Mouse (Mus musculus) cortical plate, adult 2 months (tissue): ENCODE measurements around the gene Plekha8. TPM values are rescaled to one million over a fixed set of nuclear protein-coding genes. Genes with fewer than 3 reads are reported as not detected.

ENCODE experiments used
- H3K27ac ChIP-seq: fragments of 200-500 bp; 2 replicates; pipeline ENCODE4 v1.5.1; 2012; ENCODE audit warnings: low read length, control low read depth, inconsistent platforms; ENCODE audit not compliant: insufficient read depth
- H3K4me1 ChIP-seq: fragments of 200-500 bp; 2 replicates; pipeline ENCODE4 v1.6.1; 2011; ENCODE audit warnings: low read length; ENCODE audit not compliant: control insufficient read depth, insufficient read depth
- H3K4me3 ChIP-seq: fragments of 200-500 bp; 2 replicates; pipeline ENCODE4 v1.5.1; 2011; ENCODE audit warnings: mild to moderate bottlenecking, low read length, control low read depth; ENCODE audit not compliant: insufficient read depth
- CTCF ChIP-seq: fragments of 200-500 bp; IDR thresholded peaks from 2 replicates; pipeline ENCODE4 v1.5.1; 2011; ENCODE audit warnings: mild to moderate bottlenecking, control low read depth, low read length; ENCODE audit not compliant: insufficient read depth; ENCODE audit errors: extremely low read depth
- POLR2A ChIP-seq: fragments of 200-500 bp; IDR thresholded peaks from 2 replicates; pipeline ENCODE4 v1.6.1; 2011; ENCODE audit warnings: mild to moderate bottlenecking, low read length, control low read depth; ENCODE audit not compliant: insufficient read depth; ENCODE audit errors: extremely low read depth
- polyA plus RNA-seq: library from polyadenylated mRNA; depleted of rRNA; stranded (reverse); fragments of >200 nt; gene quantifications from 2 replicates; pipeline ENCODE4 v1.2.3, GENCODE M21; 2012

Gene Plekha8
- polyA plus RNA-seq, 1 experiment: 7.8 TPM

DNA sequence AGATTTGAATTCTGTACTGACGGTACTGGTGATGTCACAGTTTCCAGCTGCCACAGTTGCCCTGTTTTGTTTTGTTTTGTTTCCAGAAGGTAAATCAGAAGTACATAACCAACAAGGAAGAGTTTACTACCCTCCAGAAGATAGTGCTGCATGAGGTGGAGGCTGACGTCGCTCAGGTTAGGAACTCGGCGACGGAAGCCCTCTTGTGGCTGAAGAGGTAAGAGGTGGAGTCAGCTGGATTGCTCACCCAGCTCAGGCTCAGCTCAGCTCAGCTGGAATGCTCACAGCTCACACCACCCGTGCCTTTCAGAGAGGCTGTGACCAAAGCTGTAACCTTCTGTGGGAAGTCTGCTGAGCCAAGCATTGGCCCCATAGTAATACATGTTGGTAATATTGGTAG lies 34.8 kb downstream of the Plekha8 start:
- Histone ChIP-seq H3K4me1 (no peaks in the 10 kb centered on the region), H3K4me3 (no peak overlapping the region), H3K27ac (no peak overlapping the region)
- peak; percentile 31; the same call in 1 of the 2 replicates for TF ChIP-seq CTCF
- no peak for TF ChIP-seq POLR2A

- TF ChIP-seq CTCF (peak; percentile 38; the same call in 1 of the 2 replicates), POLR2A (no peak)
- Histone ChIP-seq H3K4me3 (no peak overlapping the region), H3K27ac (no peak overlapping the region), H3K4me1 (no peaks in the 10 kb centered on the region)
These were observed 36.6 kb downstream of the Plekha8 start for GRCm38 (mm10) chr6:54631462-54631861.

- TF ChIP-seq CTCF (no peak), POLR2A (no peak)
- no peaks in the 10 kb centered on the region for H3K4me1 ChIP-seq
- H3K27ac ChIP-seq: no peak overlapping the region
- no peak overlapping the region for H3K4me3 ChIP-seq
These were observed 45.0 kb downstream of the Plekha8 start for GRCm38 (mm10) chr6:54639877-54640276.

DNA sequence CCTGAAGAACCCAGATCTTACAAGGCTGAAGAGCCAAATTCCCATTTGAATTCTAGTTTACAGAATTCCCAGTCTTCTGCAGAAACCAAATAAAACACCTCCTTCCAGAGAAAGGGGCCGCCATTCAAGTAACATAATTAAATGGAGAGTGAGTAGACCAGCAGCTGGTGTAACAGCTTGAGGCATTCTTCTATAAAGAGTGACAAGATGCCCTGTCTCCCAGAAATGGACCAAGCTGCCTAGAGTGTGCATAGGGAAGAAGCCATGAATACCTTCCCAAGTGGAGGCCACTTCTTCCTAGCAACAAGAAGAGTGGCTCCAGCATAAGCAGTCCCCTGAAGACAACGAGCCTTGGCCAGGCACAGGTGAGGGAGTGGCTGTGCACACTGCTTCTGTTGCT lies 47.0 kb downstream of the Plekha8 start:
- Histone ChIP-seq H3K4me1 (no peaks in the 10 kb centered on the region), H3K4me3 (no peak overlapping the region), H3K27ac (no peak overlapping the region)
- TF ChIP-seq POLR2A: no peak
- TF ChIP-seq CTCF: no peak

DNA sequence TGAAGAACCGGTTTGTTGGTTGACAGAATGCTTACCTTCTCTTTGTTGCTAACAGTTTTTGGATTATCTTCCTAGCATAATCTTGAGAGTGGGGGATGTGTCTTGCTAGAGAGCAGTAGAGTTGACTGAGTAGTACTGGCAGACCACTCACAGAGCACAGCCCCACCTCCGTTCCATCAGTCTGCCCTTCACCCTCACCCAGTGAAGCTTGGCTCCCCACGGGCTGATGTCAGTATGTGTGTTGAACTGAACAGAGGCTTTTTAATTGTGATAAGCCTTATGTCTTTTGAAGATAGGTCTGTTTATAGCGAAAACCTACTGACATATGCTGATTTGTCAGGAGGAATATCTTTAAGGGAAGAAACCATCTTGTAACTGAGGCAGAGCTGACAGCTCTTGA lies 48.3 kb downstream of the Plekha8 start:
- TF ChIP-seq CTCF (no peak), POLR2A (no peak)
- no peaks in the 10 kb centered on the region for H3K4me1 ChIP-seq

DNA sequence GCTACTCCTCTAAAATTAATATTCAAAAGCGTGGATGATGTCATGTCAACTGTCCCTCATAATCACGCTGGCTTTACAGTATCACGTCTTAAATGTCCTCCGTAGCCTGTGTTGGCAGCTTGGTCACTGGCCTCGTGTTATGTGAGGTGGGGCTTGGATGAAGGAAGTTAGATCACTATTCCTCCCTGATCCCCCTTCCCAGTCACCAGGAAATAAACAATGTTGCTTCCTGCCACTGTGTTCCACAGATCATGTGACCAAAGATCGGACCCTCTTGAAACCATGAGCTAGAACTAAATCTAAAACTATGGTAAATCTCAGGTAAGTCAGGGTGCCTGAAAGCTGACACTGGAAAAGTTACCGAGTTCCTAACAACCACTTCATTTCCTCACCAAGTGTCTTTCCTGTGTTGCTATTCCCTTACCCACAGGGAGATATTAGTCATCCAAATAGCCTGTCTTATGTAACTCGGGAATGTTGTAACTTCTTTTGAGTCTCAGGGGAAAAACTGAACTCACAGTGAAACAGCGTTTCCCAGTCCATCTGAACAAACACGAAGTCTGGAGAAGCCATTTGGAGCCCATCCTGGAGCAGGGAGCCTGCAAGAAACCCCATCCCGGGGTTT lies 60.7 kb downstream of the Plekha8 start:
- Histone ChIP-seq H3K4me3 (no peak overlapping the region), H3K4me1 (no peaks in the 10 kb centered on the region), H3K27ac (no peak overlapping the region)
- TF ChIP-seq CTCF: no peak
- no peak for TF ChIP-seq POLR2A

More for the DNA sequence above, 48.3 kb downstream of the Plekha8 start:
- no peak overlapping the region for H3K4me3 ChIP-seq
- H3K27ac ChIP-seq: no peak overlapping the region

DNA sequence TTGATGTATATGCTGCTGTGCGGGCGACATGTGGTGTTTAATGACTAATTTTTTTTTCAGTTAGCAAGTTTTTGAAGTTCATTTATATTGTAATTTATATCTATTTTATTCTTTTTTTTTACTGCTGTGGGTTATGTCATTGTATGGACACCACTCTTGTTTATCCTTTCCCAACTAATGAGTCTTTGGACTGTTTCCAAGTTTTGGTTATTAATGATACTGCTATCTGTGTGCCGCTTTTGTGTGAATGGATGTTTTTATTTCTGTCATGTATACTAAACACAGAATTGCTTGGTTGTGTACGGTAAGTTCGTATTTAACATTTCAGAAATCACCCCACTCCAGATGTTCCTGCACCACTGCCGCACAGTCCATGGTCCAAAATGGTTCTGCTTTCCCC lies 63.0 kb downstream of the Plekha8 start:
- Histone ChIP-seq H3K4me1 (no peaks in the 10 kb centered on the region), H3K4me3 (no peak overlapping the region), H3K27ac (no peak overlapping the region)
- no peak for TF ChIP-seq CTCF
- no peak for TF ChIP-seq POLR2A

- TF ChIP-seq POLR2A (no peak), CTCF (no peak)
- H3K4me3 ChIP-seq: no peak overlapping the region
- H3K4me1 ChIP-seq: no peaks in the 10 kb centered on the region
- no peak overlapping the region for H3K27ac ChIP-seq
These were observed 75.0 kb downstream of the Plekha8 start for GRCm38 (mm10) chr6:54669868-54670267.

DNA sequence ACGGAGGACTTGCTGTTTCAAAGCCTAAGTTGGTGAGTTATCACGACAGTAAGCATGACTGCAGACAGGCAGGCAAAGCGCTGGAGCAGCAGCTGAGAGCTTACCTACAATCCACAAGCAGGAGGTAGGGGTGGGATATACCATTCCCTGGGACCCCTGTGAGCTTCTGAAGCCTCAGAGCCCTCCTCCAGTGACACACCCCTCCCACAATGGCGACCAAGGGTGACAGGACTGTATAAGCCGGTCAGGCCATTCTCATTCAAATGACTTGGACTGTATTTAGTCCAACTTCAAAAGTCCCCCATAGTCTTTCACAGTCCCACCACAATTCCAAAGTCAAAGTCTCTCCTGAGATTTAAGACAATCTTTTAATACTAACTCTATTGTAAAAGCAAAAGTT lies 78.0 kb downstream of the Plekha8 start:
- Histone ChIP-seq H3K4me1 (no peaks in the 10 kb centered on the region), H3K4me3 (no peak overlapping the region), H3K27ac (no peak overlapping the region)
- TF ChIP-seq POLR2A (no peak), CTCF (no peak)

DNA sequence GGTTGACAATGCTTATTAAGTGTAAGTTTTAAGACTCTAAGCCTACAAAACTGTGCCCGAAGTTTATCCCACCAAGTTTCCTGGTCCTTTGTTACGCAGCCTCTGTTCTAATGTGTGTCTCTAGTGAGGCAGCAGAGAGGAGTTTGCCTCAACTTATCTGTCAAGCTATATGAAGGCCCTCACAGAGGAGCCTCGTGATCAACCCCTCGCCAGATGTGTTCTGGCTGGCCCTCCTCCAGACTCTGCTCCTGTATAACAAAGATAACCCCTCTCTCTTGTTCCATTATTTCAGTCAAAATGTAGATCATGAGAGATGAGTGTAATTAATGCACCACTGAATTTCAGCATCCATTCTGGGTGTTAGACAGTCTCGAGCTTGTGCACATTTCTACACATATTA lies 84.8 kb downstream of the Plekha8 start:
- TF ChIP-seq POLR2A (no peak), CTCF (no peak)
- H3K4me1 ChIP-seq: no peaks in the 10 kb centered on the region
- H3K4me3 ChIP-seq: no peak overlapping the region
- H3K27ac ChIP-seq: no peak overlapping the region
